Mouse (Mus musculus): ENCODE measurements around the gene Tmem158. TPM values are rescaled to one million over a fixed set of nuclear protein-coding genes. Genes with fewer than 3 reads are reported as not detected.

The Tmem158 gene
- 76.0 and 94.1 TPM in 2 replicates for polyA plus RNA-seq (2012; rRNA removed)

GRCm38 (mm10) chr9:123260611-123261021 is at the start of gene Tmem158:
TSS of gene Tmem158 (minus strand) at chr9:123260764.

GRCm38 (mm10) chr9:123215621-123216440 is 44.7 kb downstream of the Tmem158 start, which contains the start of gene Cdcp1:
TSS of gene Cdcp1 (minus strand) at chr9:123216038.

Other genes with a start within 250 kb of the Tmem158 start
- gene Tmem42, start 239.4 kb downstream of the Tmem158 start, polyA plus RNA-seq (2012; rRNA removed) = 23.3 and 24.8 TPM in 2 replicates
- 0.52 and 0.60 TPM in 2 replicates for gene Tgm4, start 226.0 kb downstream of the Tmem158 start, polyA plus RNA-seq (2012; rRNA removed)
- 72.1 and 72.9 TPM in 2 replicates for gene Zdhhc3, start 147.6 kb downstream of the Tmem158 start, polyA plus RNA-seq (2012; rRNA removed)
- 89.0 and 89.8 TPM in 2 replicates for gene Exosc7, start 147.5 kb downstream of the Tmem158 start, polyA plus RNA-seq (2012; rRNA removed)
- 10.1 and 14.0 TPM in 2 replicates for gene Clec3b, start 109.8 kb downstream of the Tmem158 start, polyA plus RNA-seq (2012; rRNA removed)
- gene Cdcp1, start 44.7 kb downstream of the Tmem158 start, polyA plus RNA-seq (2012; rRNA removed) = 0.52 and 1.1 TPM in 2 replicates
- gene Lars2, start 106.2 kb upstream of the Tmem158 start, polyA plus RNA-seq (2012; rRNA removed) = 650 and 695 TPM in 2 replicates
- gene Limd1, start 217.9 kb upstream of the Tmem158 start, polyA plus RNA-seq (2012; rRNA removed) = 8.9 and 9.1 TPM in 2 replicates

Data from central nervous system, embryonic 18 days (tissue).